Mouse (Mus musculus) C2C12 (cell line): Measurements from ENCODE around the gene Garnl3.

Source experiments
- CEBPB ChIP-seq: IDR thresholded peaks from one replicate; pipeline ENCODE4 v1.6.1; 2011; ENCODE audit warnings: low read depth, mild to moderate bottlenecking, control low read depth, moderate library complexity
- CTCF ChIP-seq: IDR thresholded peaks from one replicate; pipeline ENCODE4 v1.5.1; 2011; ENCODE audit not compliant: control insufficient read depth, insufficient read depth, insufficient read length
- FOSL1 ChIP-seq: IDR thresholded peaks from one replicate; pipeline ENCODE4 v1.8.0; 2011; ENCODE audit warnings: mild to moderate bottlenecking, low read length; ENCODE audit not compliant: poor library complexity, insufficient read depth, severe bottlenecking
- MAX ChIP-seq: IDR thresholded peaks from one replicate; pipeline ENCODE4 v1.6.1; 2011; ENCODE audit warnings: mild to moderate bottlenecking, control low read depth
- MYOD1 ChIP-seq: IDR thresholded peaks from one replicate; pipeline ENCODE4 v1.6.1; 2011; ENCODE audit warnings: low read depth; ENCODE audit not compliant: control insufficient read depth, insufficient read length
- MYOG ChIP-seq: IDR thresholded peaks from one replicate; pipeline ENCODE4 v1.6.1; 2011; ENCODE audit not compliant: control insufficient read depth, insufficient read length; ENCODE audit errors: extremely low read depth
- USF1 ChIP-seq: IDR thresholded peaks from one replicate; pipeline ENCODE4 v1.6.1; 2011; ENCODE audit warnings: low read depth, mild to moderate bottlenecking, control low read depth, moderate library complexity

- TF ChIP-seq CTCF (no peak), MYOD1 (no peak), USF1 (no peak), MYOG (no peak), MAX (no peak), FOSL1 (no peak), CEBPB (no peak)
These were observed 139.3 kb downstream of the Garnl3 start for GRCm38 (mm10) chr2:32992130-32992529.
